Mouse (Mus musculus) cerebellum, postnatal 4 days (tissue): ENCODE results near the gene Irf4.

Experiments used
- DNase-seq, 2 experiments: peaks; one replicate each; pipeline ENCODE4 v3.0.0; 2022; ENCODE audit warnings: low spot score in 2 of 2, mixed read lengths in 1 of 2

Irf4 gene

DNA sequence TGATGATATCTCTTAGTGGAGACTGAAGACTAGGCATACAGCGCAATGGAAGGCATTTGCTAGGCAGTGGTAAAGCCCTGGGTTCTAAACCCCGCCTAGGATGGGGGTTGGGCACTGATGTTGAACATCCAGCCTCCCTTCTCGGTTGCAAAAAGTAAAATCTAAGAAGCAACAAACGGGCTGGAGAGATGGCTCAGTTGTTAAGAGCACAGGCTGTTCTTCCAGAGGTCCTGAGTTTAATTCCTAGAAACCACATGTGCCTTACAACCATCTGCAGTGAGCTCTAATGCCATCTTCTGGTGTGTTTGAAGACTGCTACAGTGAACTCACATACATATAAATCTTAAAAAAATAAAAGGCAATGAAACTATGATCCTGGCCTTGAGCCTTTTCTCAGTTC is 13.2 kb downstream of the Irf4 start:
- no peak for DNase-seq

DNA sequence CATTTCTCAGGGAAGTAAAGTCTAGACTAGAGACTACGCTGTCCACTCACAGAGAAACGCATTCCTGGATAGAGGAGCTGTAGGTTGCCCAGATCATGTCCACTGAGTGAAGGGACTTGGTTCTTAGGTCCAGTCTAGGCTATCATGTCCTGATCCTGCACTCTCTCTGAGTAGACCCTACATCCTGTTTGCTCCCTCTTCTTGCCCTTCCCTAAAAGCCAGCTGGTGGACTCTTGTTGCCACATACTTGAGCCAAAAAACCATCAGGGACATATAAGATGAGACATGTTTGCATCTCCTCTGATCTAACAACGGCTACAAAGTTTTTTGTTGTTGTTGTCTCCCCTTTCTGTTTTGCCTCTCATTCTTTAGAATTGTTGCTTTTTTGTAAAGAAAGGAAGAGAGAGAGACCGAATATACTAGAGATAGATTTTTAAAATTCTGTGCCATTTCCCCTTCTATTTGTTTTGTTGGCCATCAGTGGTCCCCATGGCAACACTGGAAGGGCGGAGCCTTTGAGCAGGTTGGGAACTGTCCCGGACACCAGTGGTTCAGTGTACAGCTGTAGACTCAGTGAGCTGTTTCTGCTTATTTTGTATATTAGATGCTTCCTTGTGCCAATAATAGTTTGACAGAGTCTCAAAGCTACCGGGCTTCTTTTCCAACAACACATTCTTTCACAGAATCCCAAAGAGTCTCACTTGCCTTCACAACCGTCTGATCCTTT is 15.2 kb downstream of the Irf4 start:
- DNase-seq = no peak

DNA sequence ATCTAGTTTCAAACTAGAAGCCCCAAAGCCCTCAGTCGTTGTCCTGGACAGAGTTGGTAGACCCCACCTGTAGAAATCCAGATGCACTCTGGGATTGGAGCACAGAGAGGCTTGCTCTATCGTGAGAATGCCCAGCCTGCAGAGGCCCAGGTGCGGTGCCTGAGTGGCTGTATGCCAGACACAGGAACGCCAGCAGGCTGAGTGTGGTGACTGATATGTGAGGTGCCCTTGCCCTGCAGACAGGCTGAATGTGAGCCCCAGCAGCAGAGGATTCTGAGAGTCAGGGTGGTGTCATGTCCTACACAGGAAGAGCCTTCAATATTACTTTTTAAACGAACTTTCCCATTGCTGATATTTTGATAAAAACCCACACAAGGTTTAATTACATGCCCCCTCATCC is 16.9 kb downstream of the Irf4 start:
- DNase-seq = no peak

DNA sequence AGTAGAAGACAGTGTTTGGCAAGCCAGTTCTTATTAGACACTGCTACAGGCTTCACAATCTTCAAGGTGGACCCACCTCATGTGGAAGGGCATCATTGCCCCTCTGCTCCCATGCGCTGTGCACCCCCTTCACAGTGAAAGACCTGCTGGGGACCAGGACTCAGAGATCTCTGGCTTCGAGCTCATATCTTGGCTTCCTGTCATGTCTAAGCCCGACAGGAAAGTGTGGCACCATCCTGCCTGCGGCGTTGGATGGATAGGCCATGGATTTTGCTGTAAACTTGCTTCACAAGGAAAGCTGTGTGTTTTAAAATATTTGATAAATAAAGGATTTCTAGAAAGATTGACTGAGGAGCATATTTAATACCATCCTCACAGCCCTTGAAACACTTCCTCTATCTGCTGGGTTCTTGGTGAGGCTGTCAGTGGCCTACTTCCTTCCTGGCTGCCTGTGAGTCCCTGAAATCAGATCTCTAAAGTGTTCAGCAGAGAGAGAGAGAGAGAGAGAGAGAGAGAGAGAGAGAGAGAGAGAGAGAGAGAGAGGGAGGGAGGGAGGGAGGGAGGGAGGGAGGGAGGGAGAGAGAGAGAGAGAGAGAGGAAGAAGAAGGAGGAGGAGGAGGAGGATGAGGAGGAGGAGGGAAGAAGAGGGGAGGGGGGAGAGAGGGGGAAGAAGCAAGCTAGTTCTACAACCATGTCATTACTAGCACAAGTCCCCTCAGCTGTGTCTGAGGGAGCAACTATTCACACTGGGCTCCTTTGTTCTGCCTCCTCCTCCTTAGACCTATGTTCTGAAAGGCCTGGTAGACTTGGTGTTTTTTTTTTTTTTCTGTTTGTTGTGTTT is 17.8 kb downstream of the Irf4 start:
- no peak for DNase-seq

DNA sequence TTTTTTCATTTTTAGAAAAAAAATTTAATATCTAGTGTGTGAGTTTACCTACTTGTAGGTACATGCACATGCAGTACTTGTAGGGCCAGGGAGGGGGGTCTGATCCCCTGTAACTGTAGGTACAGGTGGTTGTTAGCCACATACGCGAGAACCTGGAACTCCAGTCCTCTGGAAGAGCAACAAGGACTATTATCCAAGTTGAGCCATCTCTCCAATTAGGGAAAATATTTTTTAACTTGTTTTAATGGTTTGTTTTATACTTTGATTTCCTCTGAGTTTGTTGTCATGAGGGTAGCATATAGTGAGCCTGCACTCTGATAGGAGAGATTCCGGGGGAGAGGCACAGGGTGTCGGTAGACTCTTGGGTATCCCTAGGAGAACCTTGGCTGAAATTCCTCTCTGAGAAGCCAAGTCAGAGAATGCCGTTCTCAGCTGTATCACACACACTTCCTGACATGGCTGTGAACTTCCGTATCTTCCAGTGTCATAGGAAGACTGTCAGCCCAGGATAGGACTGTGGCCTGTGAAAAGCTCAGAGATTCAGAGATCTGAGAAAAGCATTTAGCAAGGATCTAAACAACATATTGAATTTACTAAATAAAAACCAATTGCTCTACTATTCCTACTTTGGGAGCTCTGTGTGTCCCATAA is 18.6 kb downstream of the Irf4 start:
- no peak for DNase-seq

DNA sequence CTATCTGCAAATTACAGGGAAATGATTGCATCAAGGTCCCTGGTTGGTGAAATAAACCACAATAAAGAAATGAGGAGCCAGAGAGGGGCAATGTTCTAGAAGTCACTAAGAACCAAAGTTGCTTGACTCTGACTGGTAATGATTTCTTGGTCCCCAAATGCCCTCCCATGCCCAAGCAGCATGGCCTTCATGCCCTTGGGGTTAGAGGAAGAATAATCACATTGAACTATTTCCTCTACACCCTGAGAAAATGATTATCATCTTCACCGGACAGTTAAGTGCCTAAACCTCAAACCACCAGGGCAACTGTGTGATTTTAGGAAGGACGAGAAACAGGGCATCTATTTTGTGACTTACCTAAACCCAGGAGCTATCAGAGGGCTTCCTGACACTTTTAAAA is 27.0 kb downstream of the Irf4 start:
- no peak for DNase-seq

DNA sequence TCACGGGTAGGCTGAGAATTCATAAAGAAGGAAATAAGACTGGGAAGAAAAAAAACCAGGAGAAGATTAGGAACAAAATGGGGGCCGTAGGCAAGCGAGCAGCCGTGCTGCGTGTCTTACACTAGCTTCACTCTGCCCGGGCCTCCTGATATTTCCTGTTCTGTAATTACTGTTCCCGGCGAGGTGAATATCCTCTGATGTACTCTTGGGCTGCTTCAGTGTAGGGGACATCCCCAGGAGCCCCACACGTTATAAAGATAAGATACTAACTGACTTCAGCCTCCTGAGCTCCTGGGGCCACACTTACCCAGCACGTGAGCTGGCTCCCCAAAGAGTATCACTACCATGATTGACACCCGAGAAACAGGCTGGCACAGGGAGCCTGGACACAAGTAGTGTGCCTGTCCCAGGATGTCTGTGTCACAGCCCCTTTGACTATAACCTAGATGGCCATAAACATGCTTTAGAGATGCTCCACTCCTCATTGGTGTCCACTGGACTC is 28.7 kb downstream of the Irf4 start:
- no peak for DNase-seq

DNA sequence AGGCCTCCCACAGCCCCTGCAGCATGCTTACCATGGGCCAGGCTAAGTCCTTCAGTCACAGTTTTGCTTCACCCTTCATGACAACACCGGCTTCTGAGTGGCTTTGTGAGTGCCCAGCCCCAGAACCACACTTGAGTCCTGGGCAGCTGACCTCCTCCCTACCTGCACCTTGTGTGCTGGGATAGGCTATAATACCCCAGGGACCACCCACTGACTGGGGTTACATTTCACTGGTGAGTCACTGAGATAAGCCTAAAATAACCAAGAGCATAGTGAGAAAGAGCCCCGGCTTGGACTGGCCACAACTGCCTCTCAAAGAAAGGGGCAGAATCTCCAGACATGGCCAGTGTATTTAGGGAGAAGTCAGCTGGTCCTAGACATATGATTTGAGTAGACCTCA is 32.9 kb downstream of the Irf4 start:
- DNase-seq = no peak

DNA sequence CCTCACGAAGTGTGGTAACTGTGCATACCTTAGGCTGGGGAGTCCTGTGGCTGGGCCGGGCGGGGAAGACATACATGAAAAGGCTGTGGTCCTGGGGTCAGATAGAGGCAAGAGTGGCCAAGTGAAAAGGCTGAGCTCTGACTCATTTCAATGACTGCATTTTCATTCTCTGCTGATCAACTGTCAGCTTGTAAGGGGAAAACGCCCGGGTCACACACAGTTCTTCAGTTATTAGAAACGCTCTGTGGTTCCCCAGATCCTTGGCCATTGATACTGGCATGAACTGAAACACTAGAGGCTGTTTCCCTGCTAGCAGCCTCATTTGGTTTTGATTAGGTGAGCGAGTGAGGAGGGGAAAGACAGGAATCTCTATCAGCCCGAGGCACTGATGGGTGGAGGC is 33.4 kb downstream of the Irf4 start:
- no peak for DNase-seq

DNA sequence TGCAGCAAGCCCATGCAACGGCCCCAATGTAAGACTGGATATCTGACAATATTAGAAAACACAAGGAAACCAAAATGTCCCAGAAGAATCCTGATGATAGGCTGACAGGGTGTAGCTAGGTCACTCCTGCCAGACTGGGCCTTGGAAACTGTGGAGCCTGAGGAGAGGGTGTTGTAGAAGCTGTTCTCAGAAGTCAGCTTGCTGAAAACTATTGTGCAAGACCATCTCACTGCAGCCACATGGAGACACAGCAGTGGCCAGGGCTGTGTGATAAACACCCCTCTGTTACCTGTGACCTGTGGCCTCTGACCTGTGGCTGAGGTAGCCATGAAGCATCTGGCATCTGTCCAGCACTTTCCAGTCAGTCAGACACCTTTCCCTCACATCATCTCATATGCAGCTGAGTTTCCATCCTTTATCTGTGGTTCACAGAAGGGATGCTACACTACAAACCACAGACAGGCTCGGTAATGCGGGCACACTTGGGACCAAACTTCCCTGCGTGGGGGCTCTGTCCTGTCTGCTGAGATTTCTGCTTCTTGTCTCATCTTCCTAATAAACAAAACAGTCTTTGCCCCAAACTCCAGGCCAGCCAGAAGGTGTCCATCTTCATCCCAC is 36.5 kb downstream of the Irf4 start:
- DNase-seq = no peak

DNA sequence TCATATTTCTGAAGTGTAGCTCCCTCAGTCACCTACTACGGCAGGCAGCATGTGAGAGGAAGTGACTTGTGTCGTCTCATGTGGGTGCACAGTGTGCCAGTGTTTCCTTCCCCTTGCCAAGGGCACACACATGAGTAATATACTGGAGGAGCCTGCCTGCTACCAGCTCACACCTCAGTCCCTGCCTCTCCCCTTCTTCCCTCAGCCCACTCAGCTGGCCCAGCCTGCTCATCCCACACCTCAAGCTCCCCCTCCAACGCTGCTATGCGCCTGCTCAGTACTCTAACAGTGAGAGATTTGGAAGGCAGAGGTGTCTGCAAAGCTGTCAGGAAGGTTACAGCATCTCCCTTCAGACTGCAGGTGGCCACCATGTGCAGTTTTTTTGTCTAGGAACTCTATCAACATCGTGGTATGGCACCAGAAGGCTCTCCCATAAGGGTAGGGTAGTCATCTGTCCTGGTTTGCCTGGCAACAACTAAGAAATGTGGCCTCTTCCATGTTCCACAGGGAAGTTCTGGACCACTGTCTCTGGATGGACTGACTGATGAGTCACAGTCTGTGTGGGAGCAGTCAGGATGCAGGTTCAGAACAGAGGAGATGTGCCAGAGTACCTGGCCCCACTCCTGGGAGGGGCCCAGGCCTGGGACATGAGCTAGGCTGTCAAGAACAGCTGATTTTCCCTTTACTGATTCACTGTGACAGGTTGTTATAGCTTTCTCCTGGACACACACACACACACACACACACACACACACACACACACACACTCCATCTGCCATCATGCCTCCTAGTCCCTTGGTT is 37.4 kb downstream of the Irf4 start:
- DNase-seq = no peak

DNA sequence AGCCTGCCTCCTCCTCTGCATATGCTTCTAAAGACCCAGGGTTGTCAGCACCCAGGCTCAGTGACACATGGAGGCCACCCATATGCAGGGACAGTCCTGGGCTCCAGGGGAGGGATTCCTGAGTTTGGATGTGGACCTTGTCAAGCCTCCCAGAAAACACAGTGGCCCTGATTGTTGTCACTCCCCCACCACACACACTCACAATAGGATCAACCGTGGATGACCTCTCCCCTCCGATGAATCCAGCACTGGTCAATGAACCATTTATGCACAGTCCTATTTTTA is 38.0 kb downstream of the Irf4 start:
- DNase-seq = no peak

DNA sequence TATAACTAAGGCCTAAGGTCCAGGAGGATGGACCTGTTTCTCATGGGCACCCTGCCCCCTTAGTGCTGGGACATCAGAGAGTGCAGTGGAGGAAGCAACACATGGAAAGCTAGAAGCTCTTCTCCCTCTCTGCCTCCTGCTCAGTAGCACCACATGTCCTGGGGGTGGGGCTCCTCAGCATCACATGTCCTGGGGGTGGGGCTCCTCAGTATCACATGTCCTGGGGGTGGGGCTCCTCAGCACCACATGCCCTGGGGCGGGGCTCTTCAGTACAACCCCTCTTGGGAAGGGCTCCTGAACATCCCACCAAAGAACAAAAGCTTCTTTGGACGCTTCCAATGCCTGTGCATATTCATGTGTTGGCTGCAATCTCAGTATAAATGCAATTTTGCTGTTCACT is 38.5 kb downstream of the Irf4 start:
- DNase-seq = no peak

DNA sequence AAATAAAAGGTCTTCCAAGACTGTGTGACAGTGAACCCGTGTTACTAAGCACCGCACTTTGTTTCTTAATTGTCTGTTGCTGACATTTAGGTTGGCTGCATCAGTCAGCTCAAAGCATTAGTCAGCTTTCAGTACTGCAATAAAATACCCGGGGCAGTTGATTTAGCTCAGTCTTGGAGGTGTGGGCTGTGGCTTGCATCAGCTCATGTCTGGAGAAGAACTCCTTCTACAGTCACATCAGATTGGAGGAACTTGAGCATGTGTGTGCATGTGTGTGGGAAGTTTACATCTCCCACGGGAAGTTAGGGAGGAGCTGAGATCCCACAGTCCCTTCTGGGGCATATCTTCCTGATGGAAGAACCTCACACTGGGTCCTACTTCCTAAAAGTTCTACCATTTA is 38.9 kb downstream of the Irf4 start:
- no peak for DNase-seq

DNA sequence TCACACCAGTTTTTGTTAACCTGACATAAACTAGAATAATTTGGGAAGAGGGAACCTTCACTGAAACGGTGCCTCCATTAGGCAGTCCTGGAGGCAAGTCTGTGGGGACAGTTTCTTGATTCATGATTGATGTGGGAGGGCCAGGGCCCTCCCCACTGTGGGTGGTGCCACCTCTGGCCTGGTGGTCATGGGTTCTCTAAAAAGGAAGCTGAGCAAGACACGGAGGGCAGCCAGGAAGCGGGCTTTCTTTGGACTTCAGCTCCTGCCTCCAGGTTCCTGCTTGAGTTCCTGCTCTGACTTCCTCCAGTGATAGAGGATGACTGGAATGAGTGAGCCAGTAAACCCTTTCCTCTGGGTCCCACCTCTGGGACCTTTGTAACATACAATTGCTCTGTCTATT is 39.4 kb downstream of the Irf4 start:
- DNase-seq = no peak

DNA sequence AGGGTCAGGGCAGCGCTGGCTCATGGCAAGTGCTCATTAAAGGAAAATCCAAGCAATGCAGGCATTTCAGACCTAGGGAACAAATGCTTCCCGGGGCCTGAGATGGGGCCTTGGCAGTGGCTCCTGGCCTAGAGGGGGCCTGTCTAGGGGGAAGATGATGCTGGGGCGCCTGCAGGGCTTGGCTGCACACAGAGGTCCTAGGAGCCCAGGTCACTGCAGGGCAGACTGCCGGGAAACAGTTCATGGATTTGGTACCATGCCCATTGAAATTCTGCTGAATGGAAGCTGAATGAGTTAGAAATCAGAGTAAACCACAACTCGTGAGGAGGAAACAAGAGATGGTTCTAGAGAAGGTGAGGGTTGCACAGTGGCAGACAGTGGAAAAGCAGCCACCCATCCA is 41.0 kb downstream of the Irf4 start:
- no peak for DNase-seq

DNA sequence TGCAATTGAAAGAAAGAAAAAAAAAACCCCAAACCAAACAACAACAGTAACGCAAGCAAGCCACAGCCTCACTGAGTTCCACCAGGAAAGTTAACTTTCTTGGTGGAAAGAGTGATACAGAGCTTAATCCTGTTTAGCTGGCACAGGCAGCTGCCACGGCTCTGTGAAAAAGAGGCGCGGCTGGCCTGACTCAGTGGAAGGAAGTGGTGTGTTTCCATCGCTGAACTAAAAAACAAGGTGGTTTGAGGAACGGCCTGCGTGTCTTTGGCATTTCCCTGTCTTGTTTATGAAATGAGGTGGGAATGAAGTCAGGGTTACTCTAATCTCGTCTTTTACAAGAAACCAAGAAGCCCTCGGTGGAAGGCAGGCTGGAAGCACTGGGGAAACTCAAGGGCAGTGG is 43.3 kb downstream of the Irf4 start:
- no peak for DNase-seq

DNA sequence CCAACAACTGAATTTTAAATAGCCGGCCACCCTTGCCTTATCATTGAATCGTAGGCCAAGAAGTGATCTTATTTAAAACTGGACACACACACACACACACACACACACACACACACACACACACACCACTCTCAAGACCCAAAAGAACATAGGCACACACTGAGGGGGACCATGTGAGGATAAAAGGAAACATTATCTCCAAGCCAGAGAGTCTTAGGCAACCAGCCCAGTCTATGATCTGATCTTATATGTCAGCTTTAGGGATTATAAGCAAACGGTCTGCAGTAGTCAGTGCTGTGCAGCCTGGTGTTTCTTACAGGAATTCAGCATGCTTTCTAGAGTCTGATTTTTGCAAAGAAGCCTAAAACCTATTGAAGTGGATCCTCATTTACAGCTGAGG is 43.7 kb downstream of the Irf4 start:
- no peak for DNase-seq

DNA sequence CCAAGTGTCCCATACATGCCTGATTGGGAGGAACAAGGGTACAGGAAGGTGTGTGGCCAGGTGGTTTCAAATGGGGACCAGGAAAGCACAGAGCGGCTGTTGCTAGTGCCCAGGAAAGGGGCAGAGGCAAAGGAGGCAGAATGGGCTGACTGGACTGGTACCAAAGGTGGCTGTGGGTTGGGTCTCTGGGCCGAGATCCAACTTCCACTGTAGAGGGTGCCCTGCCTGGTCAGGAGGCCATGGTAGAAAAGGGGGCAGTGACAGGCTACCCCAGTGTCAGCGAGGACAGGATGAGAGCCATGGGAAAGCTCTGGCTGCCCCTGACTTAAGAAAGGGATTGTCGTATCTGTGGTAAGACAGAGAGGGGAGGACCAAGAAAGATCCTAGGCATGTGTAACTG is 44.2 kb downstream of the Irf4 start:
- no peak for DNase-seq

DNA sequence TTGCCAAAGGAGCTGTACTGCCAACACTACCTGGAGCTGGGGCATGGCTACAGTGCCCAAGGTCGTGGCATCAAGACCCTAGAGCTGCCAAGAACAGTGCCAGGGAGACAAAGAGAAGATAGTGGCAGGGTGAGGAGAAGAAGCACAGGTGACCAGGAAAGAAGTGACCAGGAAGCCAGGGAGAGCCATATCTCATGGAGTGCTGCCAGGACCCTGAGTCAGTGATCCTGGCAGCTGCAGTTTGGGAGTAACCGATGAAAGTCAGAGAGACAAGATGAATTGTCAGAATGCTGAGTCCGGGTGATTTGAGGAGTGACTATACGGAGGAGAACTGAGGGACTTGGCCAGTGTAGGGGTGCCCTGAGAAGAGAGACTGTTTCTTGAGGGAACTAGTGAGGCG is 44.6 kb downstream of the Irf4 start:
- no peak for DNase-seq

DNA sequence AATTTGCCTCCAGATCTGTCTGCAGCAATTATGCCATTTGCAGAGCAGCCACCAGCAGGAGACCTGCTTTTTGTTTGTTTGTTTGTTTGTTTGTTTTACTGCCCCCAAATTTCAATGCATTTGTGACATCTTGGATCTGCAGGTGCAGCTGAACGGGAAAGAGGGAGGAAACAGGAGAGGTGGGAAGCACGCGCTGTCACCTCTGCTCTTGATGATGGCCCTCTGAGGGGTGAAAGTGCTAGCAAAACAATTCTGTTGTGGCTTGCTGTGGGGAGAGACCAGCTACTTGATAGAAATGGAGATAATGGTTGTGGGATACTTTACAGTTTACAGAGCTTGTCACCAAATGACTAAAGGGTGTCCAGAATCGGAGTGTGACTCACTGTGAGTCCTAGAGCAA is 46.9 kb downstream of the Irf4 start:
- no peak for DNase-seq

DNA sequence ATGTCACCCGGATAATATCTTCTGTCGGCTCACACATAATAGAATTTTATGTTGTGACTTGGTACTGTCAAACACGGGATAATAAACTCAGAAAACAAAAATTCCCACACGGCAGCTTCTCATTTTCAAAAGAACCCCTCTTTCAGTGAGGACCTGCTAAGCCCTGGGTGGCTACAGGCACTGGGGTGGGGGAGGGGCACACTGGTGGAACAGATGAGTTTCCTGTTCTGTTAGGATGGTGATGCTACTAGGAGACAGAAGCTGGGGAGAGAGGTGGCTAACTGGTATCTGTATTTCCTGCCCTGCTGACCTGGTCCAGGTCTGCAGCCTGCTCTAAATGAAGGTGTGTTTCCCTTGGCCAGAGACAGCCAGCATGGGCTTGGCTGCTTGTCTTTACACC is 52.9 kb downstream of the Irf4 start:
- no peak for DNase-seq
